Mouse (Mus musculus): Measurements from ENCODE around the gene Cbx8.

The Cbx8 gene

GRCm38 (mm10) chr11:119048133-119048510, 7.4 kb upstream of the Cbx8 start:
- DNase-seq (ENCODE audit: low spot score), result no peak

- no peak for DNase-seq (ENCODE audit: low spot score)
These were observed 6.7 kb upstream of the Cbx8 start for GRCm38 (mm10) chr11:119047261-119048132.

- no peak for DNase-seq (ENCODE audit: low spot score)
These were observed 6.0 kb upstream of the Cbx8 start for GRCm38 (mm10) chr11:119046601-119047245.

GRCm38 (mm10) chr11:119044551-119045337, 4.0 kb upstream of the Cbx8 start:
- no peak for DNase-seq (ENCODE audit: low spot score)

GRCm38 (mm10) chr11:119043761-119044550, 3.2 kb upstream of the Cbx8 start:
- DNase-seq (ENCODE audit: low spot score), result no peak

GRCm38 (mm10) chr11:119043273-119043540, 2.4 kb upstream of the Cbx8 start:
- DNase-seq (ENCODE audit: low spot score), result no peak

GRCm38 (mm10) chr11:119042466-119043272, 1.9 kb upstream of the Cbx8 start:
- no peak for DNase-seq (ENCODE audit: low spot score)

- DNase-seq (ENCODE audit: low spot score), result no peak
These were observed 1.1 kb upstream of the Cbx8 start for GRCm38 (mm10) chr11:119041750-119042465.

- no peak for DNase-seq (ENCODE audit: low spot score)
These were observed 552 bp upstream of the Cbx8 start for GRCm38 (mm10) chr11:119041325-119041716.

GRCm38 (mm10) chr11:119039732-119040512, 847 bp downstream of the Cbx8 start:
- no peak for DNase-seq (ENCODE audit: low spot score)

- DNase-seq (ENCODE audit: low spot score), result no peak
These were observed 1.9 kb downstream of the Cbx8 start for GRCm38 (mm10) chr11:119038744-119039484.

GRCm38 (mm10) chr11:119037780-119038401, 2.9 kb downstream of the Cbx8 start:
- DNase-seq (ENCODE audit: low spot score), result no peak

- no peak for DNase-seq (ENCODE audit: low spot score)
These were observed 3.6 kb downstream of the Cbx8 start for GRCm38 (mm10) chr11:119036934-119037779.

GRCm38 (mm10) chr11:119036447-119036846, 4.3 kb downstream of the Cbx8 start:
- DNase-seq (ENCODE audit: low spot score), result no peak

- DNase-seq (ENCODE audit: low spot score), result no peak
These were observed 5.0 kb downstream of the Cbx8 start for GRCm38 (mm10) chr11:119035686-119036165.

GRCm38 (mm10) chr11:119035094-119035685, 5.6 kb downstream of the Cbx8 start:
- no peak for DNase-seq (ENCODE audit: low spot score)

GRCm38 (mm10) chr11:119034635-119035034, 6.1 kb downstream of the Cbx8 start:
- DNase-seq (ENCODE audit: low spot score), result no peak
